Mouse (Mus musculus): ENCODE measurements around the gene Alk. TPM values are rescaled to one million over a fixed set of nuclear protein-coding genes. Genes with fewer than 3 reads are reported as not detected.

The Alk gene
- total and polyA plus RNA-seq, 2 experiments, result not detected

- H3K4me1 ChIP-seq (ENCODE audit: control insufficient read depth, insufficient read depth, low read length), result no peaks in the 10 kb centered on the region
- TF ChIP-seq POLR2A (IDR thresholded peaks at IDR 0.05; ENCODE audit: extremely low read depth, insufficient read depth, low read length) (no peak), CTCF (IDR thresholded peaks at IDR 0.05; ENCODE audit: low read depth, low read length) (no peak)
- WGBS, result 68% methylated on average over 5 of the region's 5 CpGs
- H3K27me3 ChIP-seq (ENCODE audit: control insufficient read depth, insufficient read depth, low read length), result no peaks in the 10 kb centered on the region
- no peaks in the 10 kb centered on the region for H3K36me3 ChIP-seq (ENCODE audit: control insufficient read depth, insufficient read depth, low read length)
- H3K79me2 ChIP-seq (ENCODE audit: control insufficient read depth, insufficient read depth, low read length), result no peaks in the 10 kb centered on the region
- DNase-seq (ENCODE audit: extremely low read depth, low read depth, low spot score), result no peak
- no peak overlapping the region for H3K27ac ChIP-seq (replicated peaks; ENCODE audit: insufficient read depth, low read depth, low read length)
- no peak overlapping the region for H3K9ac ChIP-seq (ENCODE audit: low read depth, low read length)
- H3K4me3 ChIP-seq (ENCODE audit: insufficient read depth, low read depth, low read length), result no peak overlapping the region
These were observed 604.6 kb downstream of the Alk start for GRCm38 (mm10) chr17:71999527-72000482.

- Histone ChIP-seq H3K4me1 (ENCODE audit: control insufficient read depth, insufficient read depth, low read length) (no peaks in the 10 kb centered on the region), H3K27ac (replicated peaks; ENCODE audit: insufficient read depth, low read depth, low read length) (no peak overlapping the region), H3K36me3 (ENCODE audit: control insufficient read depth, insufficient read depth, low read length) (no peaks in the 10 kb centered on the region), H3K9ac (ENCODE audit: low read depth, low read length) (no peak overlapping the region), H3K4me3 (ENCODE audit: insufficient read depth, low read depth, low read length) (no peak overlapping the region), H3K79me2 (ENCODE audit: control insufficient read depth, insufficient read depth, low read length) (no peaks in the 10 kb centered on the region), H3K27me3 (ENCODE audit: control insufficient read depth, insufficient read depth, low read length) (no peaks in the 10 kb centered on the region)
- WGBS, result 92% methylated on average over 3 of the region's 3 CpGs
- TF ChIP-seq POLR2A (IDR thresholded peaks at IDR 0.05; ENCODE audit: extremely low read depth, insufficient read depth, low read length) (no peak), CTCF (IDR thresholded peaks at IDR 0.05; ENCODE audit: low read depth, low read length) (no peak)
- DNase-seq (ENCODE audit: extremely low read depth, low read depth, low spot score), result no peak
These were observed 606.7 kb downstream of the Alk start for GRCm38 (mm10) chr17:71997680-71998079.

- H3K27me3 ChIP-seq (ENCODE audit: control insufficient read depth, insufficient read depth, low read length), result no peaks in the 10 kb centered on the region
- WGBS, result 75% methylated on average over 3 of the region's 3 CpGs
- H3K9ac ChIP-seq (ENCODE audit: low read depth, low read length), result no peak overlapping the region
- H3K27ac ChIP-seq (replicated peaks; ENCODE audit: insufficient read depth, low read depth, low read length), result no peak overlapping the region
- DNase-seq (ENCODE audit: extremely low read depth, low read depth, low spot score), result no peak
- H3K79me2 ChIP-seq (ENCODE audit: control insufficient read depth, insufficient read depth, low read length), result no peaks in the 10 kb centered on the region
- no peaks in the 10 kb centered on the region for H3K36me3 ChIP-seq (ENCODE audit: control insufficient read depth, insufficient read depth, low read length)
- no peak overlapping the region for H3K4me3 ChIP-seq (ENCODE audit: insufficient read depth, low read depth, low read length)
- H3K4me1 ChIP-seq (ENCODE audit: control insufficient read depth, insufficient read depth, low read length), result no peaks in the 10 kb centered on the region
- TF ChIP-seq CTCF (IDR thresholded peaks at IDR 0.05; ENCODE audit: low read depth, low read length), result no peak
- TF ChIP-seq POLR2A (IDR thresholded peaks at IDR 0.05; ENCODE audit: extremely low read depth, insufficient read depth, low read length), result no peak
These were observed 608.9 kb downstream of the Alk start for GRCm38 (mm10) chr17:71995539-71995938.

- WGBS, result 90% methylated on average over 1 of the region's 1 CpGs
- TF ChIP-seq POLR2A (IDR thresholded peaks at IDR 0.05; ENCODE audit: extremely low read depth, insufficient read depth, low read length) (no peak), CTCF (IDR thresholded peaks at IDR 0.05; ENCODE audit: low read depth, low read length) (no peak)
- H3K36me3 ChIP-seq (ENCODE audit: control insufficient read depth, insufficient read depth, low read length), result no peaks in the 10 kb centered on the region
- no peaks in the 10 kb centered on the region for H3K79me2 ChIP-seq (ENCODE audit: control insufficient read depth, insufficient read depth, low read length)
- H3K4me3 ChIP-seq (ENCODE audit: insufficient read depth, low read depth, low read length), result no peak overlapping the region
- H3K27ac ChIP-seq (replicated peaks; ENCODE audit: insufficient read depth, low read depth, low read length), result no peak overlapping the region
- no peak overlapping the region for H3K9ac ChIP-seq (ENCODE audit: low read depth, low read length)
- no peaks in the 10 kb centered on the region for H3K27me3 ChIP-seq (ENCODE audit: control insufficient read depth, insufficient read depth, low read length)
- DNase-seq (ENCODE audit: extremely low read depth, low read depth, low spot score), result no peak
- H3K4me1 ChIP-seq (ENCODE audit: control insufficient read depth, insufficient read depth, low read length), result no peaks in the 10 kb centered on the region
These were observed 610.3 kb downstream of the Alk start for GRCm38 (mm10) chr17:71994144-71994543.

- WGBS, result 81% methylated on average over 2 of the region's 2 CpGs
- no peak for DNase-seq (ENCODE audit: extremely low read depth, low read depth, low spot score)
These were observed 611.4 kb downstream of the Alk start for GRCm38 (mm10) chr17:71993011-71993410.

GRCm38 (mm10) chr17:71991260-71991659, 613.2 kb downstream of the Alk start:
- H3K36me3 ChIP-seq (ENCODE audit: control insufficient read depth, insufficient read depth, low read length), result no peaks in the 10 kb centered on the region
- TF ChIP-seq CTCF (IDR thresholded peaks at IDR 0.05; ENCODE audit: low read depth, low read length) (no peak), POLR2A (IDR thresholded peaks at IDR 0.05; ENCODE audit: extremely low read depth, insufficient read depth, low read length) (no peak)
- no peaks in the 10 kb centered on the region for H3K4me1 ChIP-seq (ENCODE audit: control insufficient read depth, insufficient read depth, low read length)
- no peak for DNase-seq (ENCODE audit: extremely low read depth, low read depth, low spot score)
- H3K9ac ChIP-seq (ENCODE audit: low read depth, low read length), result no peak overlapping the region
- H3K4me3 ChIP-seq (ENCODE audit: insufficient read depth, low read depth, low read length), result no peak overlapping the region
- no peaks in the 10 kb centered on the region for H3K27me3 ChIP-seq (ENCODE audit: control insufficient read depth, insufficient read depth, low read length)
- no peaks in the 10 kb centered on the region for H3K79me2 ChIP-seq (ENCODE audit: control insufficient read depth, insufficient read depth, low read length)
- 67% methylated on average over 3 of the region's 3 CpGs for WGBS
- H3K27ac ChIP-seq (replicated peaks; ENCODE audit: insufficient read depth, low read depth, low read length), result no peak overlapping the region

More at GRCm38 (mm10) chr17:71993011-71993410, 611.4 kb downstream of the Alk start:
- Histone ChIP-seq H3K79me2 (ENCODE audit: control insufficient read depth, insufficient read depth, low read length) (no peaks in the 10 kb centered on the region), H3K4me3 (ENCODE audit: insufficient read depth, low read depth, low read length) (no peak overlapping the region), H3K36me3 (ENCODE audit: control insufficient read depth, insufficient read depth, low read length) (no peaks in the 10 kb centered on the region), H3K27me3 (ENCODE audit: control insufficient read depth, insufficient read depth, low read length) (no peaks in the 10 kb centered on the region), H3K9ac (ENCODE audit: low read depth, low read length) (no peak overlapping the region), H3K4me1 (ENCODE audit: control insufficient read depth, insufficient read depth, low read length) (no peaks in the 10 kb centered on the region), H3K27ac (replicated peaks; ENCODE audit: insufficient read depth, low read depth, low read length) (no peak overlapping the region)
- no peak for TF ChIP-seq CTCF (IDR thresholded peaks at IDR 0.05; ENCODE audit: low read depth, low read length)
- no peak for TF ChIP-seq POLR2A (IDR thresholded peaks at IDR 0.05; ENCODE audit: extremely low read depth, insufficient read depth, low read length)
